In the genomic region with DNA sequence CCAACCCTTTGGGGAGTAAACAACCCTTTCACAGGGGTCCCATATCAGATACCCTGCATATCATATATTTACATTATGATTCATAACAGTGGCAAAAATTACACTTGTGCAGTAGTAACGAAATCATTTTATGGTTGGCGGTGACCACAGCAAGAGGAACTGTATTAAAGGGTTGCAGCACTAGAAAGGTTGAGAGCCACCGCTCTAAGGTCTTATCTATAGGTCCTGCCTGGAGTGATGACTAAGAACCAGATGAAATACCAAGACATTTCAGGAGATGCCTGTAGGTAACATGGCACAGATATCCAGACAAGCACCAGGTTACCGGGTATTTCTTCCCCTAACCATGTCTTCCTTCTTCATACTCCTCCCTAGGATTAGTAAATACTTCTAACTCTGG, we compare ENCODE assay signal across 19 mouse cellular contexts. TPM values are rescaled to one million over a fixed set of nuclear protein-coding genes. Genes with fewer than 3 reads are reported as not detected.
DNase-seq lines count a peak whose midpoint lies in the region; ATAC-seq and TF ChIP-seq lines count a peak whose summit lies in the region.
"Had no signal": no experiment of that assay in that cellular context is flagged by ENCODE, and none has a peak within 500 bp of the region (broad histone marks: within the 10 kb centered on the region; RNA-seq: fewer than 3 reads in every experiment).

No protein-coding gene starts in this region.

- TF ChIP-seq EP300 in heart, adult 2 months (IDR thresholded peaks at IDR 0.05; ENCODE audit: insufficient read depth, low read depth, low read length): no peak
- no peak for TF ChIP-seq EP300 in stomach, postnatal 0 days (optimal IDR thresholded peaks at IDR 0.05)

- no peaks in the 10 kb centered on the region for H3K9me3 ChIP-seq in heart, embryonic 13.5 days
- H3K9me3 ChIP-seq in stomach, embryonic 15.5 days: no peaks in the 10 kb centered on the region
- no peaks in the 10 kb centered on the region for H3K9me3 ChIP-seq in stomach, postnatal 0 days (ENCODE audit: control insufficient read depth, low read length)
- no peaks in the 10 kb centered on the region for H3K9me3 ChIP-seq in liver, embryonic 13.5 days (replicated peaks)
- H3K9me3 ChIP-seq: forebrain, embryonic 12.5 days had no signal

- H3K4me2 ChIP-seq in heart, embryonic 13.5 days: peak overlapping the region; percentile 83
- H3K4me2 ChIP-seq in stomach, embryonic 15.5 days: 0 out of 2 replicates have a peak overlapping the region, but pooled peaks have one; percentile 96
- no peak overlapping the region for H3K4me2 ChIP-seq in stomach, postnatal 0 days (replicated peaks; ENCODE audit: low read depth)
- peak overlapping the region; percentile 97 for H3K4me2 ChIP-seq in liver, embryonic 13.5 days

- TF ChIP-seq POLR2A in heart, adult 2 months (IDR thresholded peaks at IDR 0.05; ENCODE audit: insufficient read depth, low read depth, low read length): no peak

- 72% methylated on average over 4 of the region's 4 CpGs for WGBS in heart, embryonic 13.5 days
- WGBS in heart, adult 2 months: 93% methylated on average over 4 of the region's 4 CpGs
- 76% methylated on average over 4 of the region's 4 CpGs for WGBS in stomach, embryonic 15.5 days
- WGBS in stomach, postnatal 0 days: 61% methylated on average over 4 of the region's 4 CpGs
- WGBS in liver, embryonic 13.5 days (ENCODE audit: insufficient replicate concordance): 51% methylated on average over 4 of the region's 4 CpGs

- H3K9ac ChIP-seq in heart, embryonic 13.5 days: no peak overlapping the region
- H3K9ac ChIP-seq in heart, adult 2 months (ENCODE audit: low read depth, low read length): no peak overlapping the region
- H3K9ac ChIP-seq in stomach, embryonic 15.5 days: no peak overlapping the region
- H3K9ac ChIP-seq in stomach, postnatal 0 days (ENCODE audit: low read length): no peak overlapping the region
- peak overlapping the region; percentile 94; the same call in 1 of the 2 replicates for H3K9ac ChIP-seq in liver, embryonic 13.5 days
- H3K9ac ChIP-seq: forebrain, embryonic 12.5 days had no signal

- H3K27me3 ChIP-seq in heart, embryonic 13.5 days (replicated peaks): peaks cover 9% of the 10 kb centered on the region; the same call in 1 of the 2 replicates
- H3K27me3 ChIP-seq in heart, adult 2 months (ENCODE audit: control insufficient read depth, insufficient read depth, low read length): no peaks in the 10 kb centered on the region
- no peaks in the 10 kb centered on the region for H3K27me3 ChIP-seq in stomach, embryonic 15.5 days (replicated peaks)
- H3K27me3 ChIP-seq in stomach, postnatal 0 days (ENCODE audit: control insufficient read depth, insufficient read depth, low read length): no peaks in the 10 kb centered on the region
- peaks cover 12% of the 10 kb centered on the region for H3K27me3 ChIP-seq in liver, embryonic 13.5 days

- no peak for ATAC-seq in heart, embryonic 13.5 days (ENCODE audit: extremely low read depth, insufficient number of reproducible peaks, low FRiP score, low TSS enrichment)
- no peak for ATAC-seq in stomach, embryonic 15.5 days (ENCODE audit: insufficient read depth, low FRiP score, low read depth)
- ATAC-seq in stomach, postnatal 0 days (ENCODE audit: low FRiP score, low TSS enrichment): no peak
- no peak for ATAC-seq in liver, embryonic 13.5 days (ENCODE audit: low read depth)

- peaks cover 20% of the 10 kb centered on the region for H3K4me1 ChIP-seq in heart, embryonic 13.5 days
- H3K4me1 ChIP-seq in heart, adult 2 months (ENCODE audit: control insufficient read depth, insufficient read depth, low read length): 0 out of 2 replicates have a peak, but pooled peaks cover 1% of the 10 kb centered on the region
- peaks cover 11% of the 10 kb centered on the region; the same call in 1 of the 2 replicates for H3K4me1 ChIP-seq in stomach, embryonic 15.5 days
- H3K4me1 ChIP-seq in stomach, postnatal 0 days (replicated peaks; ENCODE audit: control insufficient read depth, insufficient read depth): 0 out of 2 replicates have a peak, but pooled peaks cover 2% of the 10 kb centered on the region
- H3K4me1 ChIP-seq in liver, embryonic 13.5 days (replicated peaks): peaks cover 41% of the 10 kb centered on the region

- no peak overlapping the region for H3K4me3 ChIP-seq in heart, embryonic 13.5 days
- no peak overlapping the region for H3K4me3 ChIP-seq in heart, adult 2 months
- H3K4me3 ChIP-seq in stomach, embryonic 15.5 days (replicated peaks): no peak overlapping the region
- H3K4me3 ChIP-seq in stomach, postnatal 0 days (ENCODE audit: low read depth, low read length): no peak overlapping the region
- H3K4me3 ChIP-seq in liver, embryonic 13.5 days (replicated peaks): peak overlapping the region; percentile 94
- H3K4me3 ChIP-seq: forebrain, embryonic 12.5 days had no signal

- DNase-seq in heart, adult 2 months: no peak
- DNase-seq in stomach, postnatal 0 days (ENCODE audit: low spot score): no peak
- no peak for DNase-seq in liver, embryonic 13.5 days
- no peak for DNase-seq in spleen, postnatal 14 days (ENCODE audit: low spot score in 2 of 2)
- no peak for DNase-seq in urinary bladder, postnatal 25 days (ENCODE audit: low spot score)
- no peak for DNase-seq in right cerebral cortex, postnatal 36 days (ENCODE audit: low spot score in 2 of 2)
- DNase-seq: adrenal gland, postnatal 25 days; B cell, adult 2 months; embryo, embryonic 11 days; gastrocnemius, postnatal 36 days; kidney, adult 11 months; kidney, postnatal 25 days; layer of hippocampus, adult 9-11 months; right cerebral cortex, adult 18-20 months; spleen, adult 18-20 months; thymus, postnatal 36 days had no signal

- intact Hi-C loops in heart, adult 2 months (cut with DNase I): loop anchor here (5.0 kb wide), 1 partner anchor 55 kb away; no protein-coding TSS in a partner anchor

- no peak for TF ChIP-seq CTCF in heart, adult 2 months (IDR thresholded peaks at IDR 0.05)
- no peak for TF ChIP-seq CTCF in stomach, postnatal 0 days (IDR thresholded peaks at IDR 0.05; ENCODE audit: low read depth)

- H3K27ac ChIP-seq in heart, embryonic 13.5 days (replicated peaks): no peak overlapping the region
- no peak overlapping the region for H3K27ac ChIP-seq in heart, adult 2 months
- H3K27ac ChIP-seq in stomach, embryonic 15.5 days: no peak overlapping the region
- H3K27ac ChIP-seq in stomach, postnatal 0 days (replicated peaks): no peak overlapping the region
- H3K27ac ChIP-seq in liver, embryonic 13.5 days: no peak overlapping the region
- H3K27ac ChIP-seq: forebrain, embryonic 12.5 days had no signal

- no peaks in the 10 kb centered on the region for H3K79me2 ChIP-seq in heart, adult 2 months (replicated peaks; ENCODE audit: control insufficient read depth, insufficient read depth, low read length)

- peaks cover 36% of the 10 kb centered on the region for H3K36me3 ChIP-seq in heart, embryonic 13.5 days
- no peaks in the 10 kb centered on the region for H3K36me3 ChIP-seq in heart, adult 2 months (ENCODE audit: control insufficient read depth, insufficient read depth, low read length)
- 0 out of 2 replicates have a peak, but pooled peaks cover 4% of the 10 kb centered on the region for H3K36me3 ChIP-seq in stomach, embryonic 15.5 days
- H3K36me3 ChIP-seq in stomach, postnatal 0 days (ENCODE audit: control insufficient read depth, insufficient read depth, low read length): no peaks in the 10 kb centered on the region
- peaks cover 37% of the 10 kb centered on the region for H3K36me3 ChIP-seq in liver, embryonic 13.5 days

RNA-seq across cellular contexts. Expression of gene Slc7a1, which starts 2.3 kb away (rescaled TPM):
- 16.2 and 17.3 TPM in 2 replicates for polyA plus RNA-seq in heart, embryonic 13.5 days (2015; fragmentation: Nextera tagmentation; extraction: Ambion mirVana)
- 10 to 100 TPM; 14.0 to 14.4 TPM for total RNA-seq in heart, adult 2 months (2021)
- polyA plus RNA-seq in heart, adult 2 months (2012; rRNA removed): 10.9 and 18.9 TPM in 2 replicates
- 24.6 and 28.1 TPM in 2 replicates for polyA plus RNA-seq in stomach, embryonic 15.5 days (2015; fragmentation: Nextera tagmentation; extraction: Ambion mirVana)
- polyA plus RNA-seq in stomach, postnatal 0 days (2015; fragmentation: Nextera tagmentation; extraction: Ambion mirVana): 17.8 and 20.9 TPM in 2 replicates
- polyA plus RNA-seq in liver, embryonic 13.5 days (2015; fragmentation: Nextera tagmentation; extraction: Ambion mirVana): 17.7 and 21.5 TPM in 2 replicates
